Mouse (Mus musculus) ovary, postnatal 14 days (tissue): ENCODE data around the gene Tns1.

ENCODE experiments used
- DNase-seq: peaks from one replicate; pipeline ENCODE4 v3.0.0; 2022; ENCODE audit warnings: low spot score

Tns1 gene

GRCm38 (mm10) chr1:74012706-74013105 is 111.5 kb downstream of the Tns1 start:
- no peak for DNase-seq

DNA sequence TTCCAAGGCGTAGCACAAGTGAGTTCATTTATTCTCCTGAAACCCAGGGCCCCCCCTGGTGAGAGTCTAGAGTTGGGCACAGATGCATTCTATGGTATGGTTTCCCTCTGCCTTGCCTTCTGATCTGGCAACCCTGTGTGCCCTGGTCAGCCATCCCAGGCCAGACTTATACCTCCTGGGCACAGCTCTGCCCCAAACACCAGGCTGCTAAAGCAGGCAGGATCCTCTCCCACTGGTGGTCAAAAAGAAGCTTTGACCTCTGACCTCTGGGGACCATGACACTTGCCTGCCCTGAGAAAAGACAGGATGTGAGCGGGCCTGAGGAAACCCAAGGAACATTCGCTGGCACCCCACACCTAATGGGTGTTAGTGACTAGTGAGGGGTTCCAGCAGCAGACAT is 114.8 kb downstream of the Tns1 start:
- DNase-seq: no peak

- DNase-seq: no peak
These were observed 115.3 kb downstream of the Tns1 start for GRCm38 (mm10) chr1:74008966-74009365.

DNA sequence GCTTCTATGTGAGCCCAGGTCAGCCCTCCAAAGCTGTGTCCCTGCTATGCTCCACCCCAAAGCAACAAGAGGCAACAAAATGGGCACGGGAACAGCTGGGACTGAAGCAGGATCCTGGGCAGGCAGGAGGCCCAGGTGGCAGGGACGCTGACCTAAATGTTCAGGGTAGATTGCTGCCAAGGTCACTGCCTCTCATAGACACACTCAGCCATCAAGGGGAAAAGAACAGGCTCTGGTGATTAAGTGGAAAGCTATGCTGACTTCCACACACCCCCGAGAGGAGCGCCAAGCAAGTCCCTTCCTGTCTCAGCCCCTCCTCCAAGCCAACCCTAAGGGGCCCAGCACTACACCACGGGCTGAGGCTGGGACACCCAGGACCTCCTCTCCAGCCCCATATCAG is 115.8 kb downstream of the Tns1 start:
- no peak for DNase-seq

DNA sequence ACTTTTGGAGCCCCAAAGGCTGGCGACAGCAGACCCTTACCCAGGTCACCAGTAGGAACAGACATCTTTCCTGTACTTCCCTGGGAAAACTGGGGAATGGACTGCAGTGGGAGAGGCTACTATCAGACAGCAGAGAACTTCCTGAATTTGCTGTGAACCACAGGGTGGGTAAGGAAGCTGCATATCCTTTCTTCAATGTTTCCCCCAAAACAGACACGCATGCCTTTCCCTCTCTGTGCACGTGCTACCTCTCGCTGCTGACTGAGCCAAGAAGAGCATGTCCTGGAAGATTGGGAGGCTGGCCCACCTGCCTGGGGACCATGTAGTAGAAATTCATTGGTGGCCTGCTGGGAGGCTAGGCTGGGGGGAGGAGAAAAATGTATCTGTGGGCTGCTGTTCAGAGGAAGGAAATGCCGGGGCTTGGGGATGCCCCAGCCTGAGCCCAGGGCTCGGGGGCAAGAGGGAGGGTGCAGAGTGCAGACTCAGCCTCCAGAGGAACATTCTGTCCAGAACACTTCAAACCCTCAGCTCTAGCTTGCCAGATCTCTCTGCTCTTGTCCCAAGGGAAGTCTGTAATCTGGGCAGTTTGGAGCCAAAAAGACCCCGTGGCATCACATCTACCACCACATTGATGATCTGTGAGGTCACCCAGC is 116.7 kb downstream of the Tns1 start:
- DNase-seq: no peak

DNA sequence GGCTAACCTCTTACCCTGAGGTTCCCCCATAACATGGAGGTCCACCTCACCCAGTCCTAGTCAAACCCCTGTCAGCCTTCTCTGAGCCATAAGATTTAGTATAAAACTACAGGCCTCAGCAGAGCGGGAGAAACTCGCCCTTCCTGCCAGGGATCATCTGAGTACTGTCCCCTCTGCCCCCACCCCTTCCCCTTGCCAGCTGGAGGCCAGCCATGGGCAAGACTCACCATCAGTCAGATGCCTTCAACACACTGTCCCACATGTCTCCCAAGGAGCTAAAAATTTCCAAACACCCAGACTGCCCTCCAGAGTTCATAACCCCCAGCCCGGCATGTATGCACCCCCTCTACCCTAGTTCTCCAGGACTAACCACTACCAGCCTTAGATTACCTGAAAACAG is 119.2 kb downstream of the Tns1 start:
- DNase-seq: no peak

- DNase-seq: no peak
These were observed 120.5 kb downstream of the Tns1 start for GRCm38 (mm10) chr1:74003723-74004122.

- no peak for DNase-seq
These were observed 122.8 kb downstream of the Tns1 start for GRCm38 (mm10) chr1:74001449-74001820.

DNA sequence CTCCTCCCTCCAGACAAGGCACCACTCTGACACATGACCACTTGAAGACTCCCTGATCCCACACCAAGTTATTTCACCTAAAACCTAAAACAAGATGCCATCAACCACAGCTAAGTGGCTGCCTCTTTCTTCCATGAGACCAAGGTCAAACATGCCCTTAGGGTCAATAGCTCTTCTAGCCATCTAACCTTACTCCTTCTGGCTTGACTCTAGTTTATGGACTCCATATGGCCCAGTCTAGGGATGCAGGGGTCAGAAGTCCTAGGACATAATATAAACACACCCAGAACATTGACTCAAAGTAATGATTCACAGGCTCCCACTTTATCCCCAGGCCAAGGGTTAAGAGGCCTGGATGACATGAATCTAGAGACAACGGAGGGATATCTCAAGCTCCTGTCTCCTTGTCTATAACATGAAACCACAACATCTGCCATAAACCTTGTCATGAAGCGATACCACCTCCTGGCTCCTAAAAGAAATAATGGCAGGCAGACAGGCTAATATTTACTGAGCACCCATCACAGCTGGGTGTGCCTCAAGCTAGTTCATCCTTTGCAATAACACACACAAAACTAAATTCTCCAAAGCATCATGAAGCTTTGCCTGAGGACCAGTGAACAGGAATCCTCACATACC is 123.3 kb downstream of the Tns1 start:
- DNase-seq: no peak

GRCm38 (mm10) chr1:74000191-74000651 is 124.0 kb downstream of the Tns1 start:
- DNase-seq: no peak

DNA sequence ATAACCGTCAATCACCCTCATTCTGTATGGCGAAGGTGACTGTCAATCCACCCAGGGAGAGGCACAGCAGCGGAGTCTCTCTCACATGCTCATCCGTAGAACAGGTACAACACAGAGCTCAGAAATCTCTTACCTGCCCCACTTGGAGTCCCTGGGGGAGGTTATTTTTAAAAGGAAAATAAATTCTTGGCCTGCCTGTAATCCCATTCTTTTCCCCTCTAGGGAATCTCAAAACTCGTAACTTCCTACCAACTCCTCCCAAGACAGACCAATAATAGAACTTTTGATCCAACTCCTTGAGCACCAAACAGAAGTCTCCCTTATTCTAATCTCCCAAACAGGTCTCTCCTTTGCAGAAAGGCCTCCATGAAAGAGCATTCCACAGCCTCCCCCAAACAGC is 124.7 kb downstream of the Tns1 start:
- DNase-seq: no peak

GRCm38 (mm10) chr1:73998925-73999375 is 125.3 kb downstream of the Tns1 start:
- no peak for DNase-seq

GRCm38 (mm10) chr1:73998131-73998865 is 126.0 kb downstream of the Tns1 start:
- no peak for DNase-seq

GRCm38 (mm10) chr1:73997341-73997740 is 126.9 kb downstream of the Tns1 start:
- DNase-seq: no peak

DNA sequence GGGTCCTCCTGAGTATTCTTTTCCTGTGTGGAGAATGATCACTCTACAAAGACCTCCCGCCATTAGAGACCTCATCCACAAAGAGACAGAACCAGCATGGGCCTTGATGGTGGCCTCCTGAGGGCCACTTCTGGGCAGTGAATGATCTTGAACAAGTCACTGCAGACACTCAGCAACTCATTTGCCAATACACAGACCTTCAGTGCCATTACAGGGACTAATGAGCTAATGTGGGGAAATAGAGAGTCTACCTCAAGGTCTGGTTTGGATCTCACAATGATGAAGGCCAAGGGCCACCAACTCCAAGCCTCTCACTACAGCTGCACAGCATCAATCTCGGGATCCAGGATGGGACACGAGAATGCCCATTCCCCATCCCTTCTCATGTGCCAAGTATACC is 127.6 kb downstream of the Tns1 start:
- no peak for DNase-seq

GRCm38 (mm10) chr1:73996209-73996608 is 128.0 kb downstream of the Tns1 start:
- peak; percentile 66 for DNase-seq

DNA sequence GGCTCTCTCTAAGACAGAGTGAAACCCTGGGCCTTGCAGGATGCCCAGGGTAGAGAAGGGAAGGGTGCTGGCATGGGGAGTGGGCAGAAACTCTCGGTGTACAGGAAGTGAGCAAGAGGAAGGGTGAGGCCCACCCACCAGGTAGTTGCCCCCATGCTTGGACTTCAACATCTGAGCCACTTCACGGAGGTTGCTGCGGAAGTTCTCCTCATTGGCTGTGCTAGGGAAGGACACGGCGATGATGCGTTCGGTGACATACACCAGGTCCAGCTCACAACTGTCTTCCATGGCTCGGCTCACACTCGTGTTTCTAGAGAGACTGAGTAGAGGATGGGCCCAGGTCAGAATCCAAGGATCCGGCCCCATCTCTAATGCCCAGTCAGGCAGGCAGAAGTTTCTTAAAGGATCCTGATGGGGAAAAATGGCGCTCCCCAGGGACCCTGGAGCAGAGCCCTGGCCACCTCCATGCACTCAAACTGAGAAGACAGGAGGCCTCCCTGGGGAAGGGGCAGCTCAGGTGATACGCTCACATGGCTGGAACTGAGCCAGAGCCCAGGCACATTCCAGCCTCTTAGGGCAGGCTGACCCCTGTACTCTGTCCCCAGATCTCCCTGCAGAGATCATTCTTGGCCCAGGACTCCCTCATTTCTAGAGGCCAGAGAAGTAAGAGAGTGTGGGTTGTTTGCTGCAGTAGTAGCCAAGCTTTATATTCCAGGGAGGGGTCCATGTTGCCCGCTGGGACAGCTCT is 129.0 kb downstream of the Tns1 start:
- no peak for DNase-seq

DNA sequence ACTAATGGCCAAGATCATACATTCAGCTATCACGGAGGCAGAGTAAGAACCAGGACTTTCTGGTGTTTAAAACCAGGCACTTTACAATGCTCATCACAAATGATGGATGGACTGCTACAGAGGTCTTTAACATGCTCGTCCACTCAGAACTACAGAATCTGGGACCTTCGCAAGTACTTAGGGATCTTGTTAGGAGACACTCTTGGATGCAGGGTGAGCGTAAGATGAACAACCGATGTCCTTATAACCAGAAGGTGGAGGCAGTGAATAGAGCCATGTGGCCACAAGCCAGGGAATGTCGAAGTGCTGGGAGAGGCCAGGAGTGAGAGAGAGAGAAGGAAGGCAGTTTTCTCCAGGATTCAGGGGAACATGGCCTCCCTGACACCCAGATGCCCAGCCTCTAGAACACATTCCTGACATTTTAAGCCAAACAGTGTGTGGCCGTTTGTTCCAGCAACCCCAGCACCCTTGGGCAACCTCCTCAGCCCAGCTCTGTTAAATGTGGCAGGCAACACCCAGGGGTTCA is 130.3 kb downstream of the Tns1 start:
- no peak for DNase-seq

DNA sequence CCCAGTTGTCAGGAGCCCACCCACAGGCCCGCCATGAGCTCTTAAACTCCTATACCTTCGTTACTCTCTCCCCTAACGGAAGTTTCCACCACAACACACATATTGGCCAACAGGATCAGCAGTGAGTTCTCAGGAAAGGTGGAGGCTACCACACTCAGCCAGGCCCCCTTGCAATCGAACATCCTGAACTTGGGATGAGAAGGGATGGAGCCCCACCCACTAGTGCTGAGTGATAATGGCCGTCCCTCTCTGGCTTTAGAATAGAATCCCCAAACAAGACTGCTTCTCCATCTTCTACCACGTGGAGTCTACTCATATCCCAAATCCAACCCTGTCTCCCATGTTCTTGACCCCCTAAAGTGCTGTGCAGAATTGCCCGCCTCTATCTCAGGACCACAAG is 131.0 kb downstream of the Tns1 start:
- DNase-seq: no peak

DNA sequence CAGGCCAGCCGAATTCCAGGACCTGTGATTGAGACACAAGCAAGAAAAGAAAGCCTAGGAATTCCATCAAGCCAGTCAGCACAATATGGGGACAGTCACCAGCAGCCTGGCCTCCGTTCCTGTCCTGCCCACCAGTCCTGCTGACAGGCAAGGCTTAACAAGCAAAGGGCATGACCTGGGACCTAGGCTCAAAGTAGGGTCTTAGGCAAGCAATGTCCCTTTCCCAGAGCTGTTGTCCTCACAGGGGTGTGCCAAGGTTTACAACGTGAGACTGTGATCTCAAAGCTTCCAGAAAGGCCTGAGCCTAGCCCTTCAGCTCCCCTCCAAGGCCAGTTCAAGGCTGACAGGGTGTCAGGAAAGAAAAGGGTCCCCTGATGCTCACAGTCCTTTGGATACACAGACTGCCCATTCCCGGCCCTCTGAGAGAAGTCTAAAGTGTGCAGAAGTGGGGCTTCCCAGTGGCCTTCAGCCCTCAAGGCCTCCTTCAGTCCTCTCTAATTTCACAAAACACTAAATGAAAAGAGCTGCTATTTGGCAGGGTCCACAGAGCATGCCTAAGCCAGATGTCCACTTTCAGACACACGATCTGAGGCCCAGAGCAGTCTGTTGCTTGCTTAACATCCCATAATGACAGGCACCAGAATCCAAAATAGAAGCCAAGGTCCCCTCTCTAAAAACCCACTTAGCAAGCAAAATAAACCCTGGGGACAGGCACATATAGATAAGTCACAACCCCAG is 131.9 kb downstream of the Tns1 start:
- DNase-seq: no peak

DNA sequence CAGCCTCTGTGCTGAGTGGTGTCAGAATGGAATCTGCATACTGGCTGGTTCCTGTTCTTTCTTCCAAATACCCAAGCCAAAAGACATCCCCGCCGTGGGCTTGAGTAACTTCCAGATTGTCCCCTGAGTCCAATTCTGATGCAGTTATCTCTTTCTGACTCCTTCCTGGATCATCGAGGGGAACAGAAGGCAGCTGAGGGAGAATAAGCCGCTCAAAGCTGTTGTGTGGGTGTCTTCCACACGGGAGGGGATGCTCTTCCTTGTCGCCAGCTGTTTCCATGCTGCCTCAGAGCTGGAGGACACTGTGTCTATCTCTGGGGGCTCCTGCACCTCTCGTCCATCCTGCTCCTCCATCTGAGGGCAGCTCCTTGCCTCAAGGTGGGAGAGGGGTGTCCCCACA is 133.0 kb downstream of the Tns1 start:
- DNase-seq: no peak

DNA sequence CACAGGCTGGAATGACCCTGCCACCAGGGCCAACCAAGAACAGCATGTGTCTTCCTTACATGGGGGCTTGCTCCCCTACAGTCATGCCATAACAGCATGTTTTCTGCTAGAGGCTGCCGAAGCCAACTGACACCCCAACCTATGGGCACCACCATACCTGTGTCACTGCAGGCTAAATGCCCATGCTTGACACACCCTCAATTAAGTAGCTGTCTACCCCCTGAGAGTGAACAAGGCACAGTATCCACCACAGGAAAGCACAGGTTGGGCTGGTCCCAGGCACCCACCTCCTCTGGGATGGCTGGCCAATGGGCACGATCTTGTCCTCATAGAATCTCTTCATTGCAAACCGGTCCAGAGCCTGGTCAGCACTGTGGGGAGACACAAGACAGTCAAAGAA is 134.2 kb downstream of the Tns1 start:
- DNase-seq: no peak
